Mouse (Mus musculus) cerebellum, adult 18-20 months (tissue): ENCODE results near the gene Six5.
"Not testable (repeated sequence)": the region's sequence is repeated elsewhere in the genome, so short reads cannot be mapped to it uniquely, and the experiment has no call there.

Experiments used
- DNase-seq, 2 experiments: peaks; one replicate each; pipeline ENCODE4 v3.0.0; 2021

Six5 gene

DNA sequence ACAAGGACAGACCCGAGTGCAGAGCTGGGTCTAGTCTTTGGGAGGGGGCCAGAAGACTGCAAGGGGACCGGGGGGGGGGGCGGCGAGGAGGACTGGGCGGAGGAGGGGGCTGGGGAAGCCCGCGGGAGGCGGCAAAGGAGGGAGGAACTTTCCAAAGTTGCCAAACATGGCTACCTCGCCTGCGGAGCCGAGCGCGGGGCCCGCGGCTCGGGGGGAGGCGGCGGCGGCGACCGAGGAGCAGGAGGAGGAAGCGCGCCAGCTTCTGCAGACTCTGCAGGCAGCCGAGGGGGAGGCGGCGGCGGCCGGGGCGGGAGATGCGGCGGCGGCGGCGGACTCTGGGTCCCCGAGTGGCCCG, at the start of gene Six5:
Six5 (plus strand) TSS at position 124 of the 355 bp plus-strand sequence.
- DNase-seq = no peak

GRCm38 (mm10) chr7:19044616-19045015, 49.8 kb upstream of the Six5 start:
- no peak for DNase-seq

DNA sequence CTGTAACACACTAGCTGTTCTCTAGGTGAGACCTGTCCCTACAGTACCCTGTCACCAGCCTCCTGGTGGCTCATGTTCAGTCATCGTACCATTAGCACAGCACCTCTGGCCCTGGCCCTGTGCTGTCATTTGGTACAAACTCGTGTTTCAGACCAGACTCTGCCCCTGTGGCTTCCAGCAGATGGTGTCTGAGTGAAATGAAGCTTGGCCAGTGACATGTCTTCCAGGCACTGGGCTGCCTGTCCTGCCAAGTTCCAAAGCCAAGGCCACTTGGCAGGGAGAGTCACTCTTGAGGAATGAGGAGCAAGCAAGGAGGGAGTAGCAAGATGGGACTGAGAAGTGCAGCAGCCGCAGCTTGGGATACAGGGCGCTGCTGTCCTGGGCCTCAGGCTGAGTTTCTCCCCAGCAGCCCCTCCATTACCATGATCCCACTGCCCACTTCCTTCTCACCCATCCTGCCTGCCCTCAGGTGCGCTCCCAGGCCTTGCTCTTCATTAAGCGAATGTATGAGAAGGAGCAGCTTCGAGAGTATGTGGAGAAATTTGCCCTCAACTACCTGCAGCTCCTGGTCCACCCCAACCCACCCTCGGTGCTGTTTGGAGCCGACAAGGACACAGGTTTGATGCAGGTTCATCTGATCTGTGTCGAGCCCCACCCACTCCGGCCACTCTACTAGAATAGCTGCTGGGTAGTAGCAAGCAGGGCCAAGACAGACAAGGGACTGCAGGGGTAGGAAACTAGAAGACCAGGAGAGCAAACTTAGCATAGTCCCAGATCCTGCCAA, 47.9 kb upstream of the Six5 start:
- DNase-seq = peak; percentile 73 to 83

GRCm38 (mm10) chr7:19048006-19048527, 46.3 kb upstream of the Six5 start:
- DNase-seq = no peak

- no peak for DNase-seq
Measured at GRCm38 (mm10) chr7:19049252-19049651, 45.1 kb upstream of the Six5 start.

GRCm38 (mm10) chr7:19050172-19050571, 44.2 kb upstream of the Six5 start:
- no peak for DNase-seq

- no peak for DNase-seq
Measured at GRCm38 (mm10) chr7:19051161-19051560, 43.2 kb upstream of the Six5 start.

GRCm38 (mm10) chr7:19052345-19053135, 41.9 kb upstream of the Six5 start:
- no peak for DNase-seq

DNA sequence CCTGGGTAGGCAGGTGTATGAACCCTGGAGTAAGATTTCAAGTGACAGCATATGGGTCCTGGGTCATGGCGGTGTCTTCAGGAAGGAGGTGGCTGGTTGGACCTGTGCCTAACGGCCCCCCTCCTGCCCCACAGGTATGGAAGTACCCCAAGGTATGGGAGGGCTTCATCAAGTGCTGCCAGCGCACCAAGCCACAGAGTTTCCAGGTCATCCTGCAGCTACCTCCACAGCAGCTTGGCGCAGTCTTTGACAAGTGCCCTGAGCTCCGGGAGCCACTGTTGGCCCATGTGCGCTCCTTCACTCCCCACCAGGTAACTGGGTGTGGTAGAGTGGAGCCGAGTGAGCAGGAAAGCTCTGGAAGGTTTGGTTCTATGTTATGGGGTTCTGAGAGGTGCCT, 41.3 kb upstream of the Six5 start:
- DNase-seq = no peak

GRCm38 (mm10) chr7:19054047-19054776, 40.2 kb upstream of the Six5 start, which contains the start of gene Rsph6a:
TSS of gene Rsph6a (plus strand) at chr7:19054690.
- DNase-seq = peak; percentile 43 to 55

- no peak for DNase-seq
Measured at GRCm38 (mm10) chr7:19054777-19055076, 39.7 kb upstream of the Six5 start.

GRCm38 (mm10) chr7:19055108-19055507, 39.3 kb upstream of the Six5 start:
- DNase-seq = no peak

GRCm38 (mm10) chr7:19057405-19057804, 37.0 kb upstream of the Six5 start:
- DNase-seq = no peak

DNA sequence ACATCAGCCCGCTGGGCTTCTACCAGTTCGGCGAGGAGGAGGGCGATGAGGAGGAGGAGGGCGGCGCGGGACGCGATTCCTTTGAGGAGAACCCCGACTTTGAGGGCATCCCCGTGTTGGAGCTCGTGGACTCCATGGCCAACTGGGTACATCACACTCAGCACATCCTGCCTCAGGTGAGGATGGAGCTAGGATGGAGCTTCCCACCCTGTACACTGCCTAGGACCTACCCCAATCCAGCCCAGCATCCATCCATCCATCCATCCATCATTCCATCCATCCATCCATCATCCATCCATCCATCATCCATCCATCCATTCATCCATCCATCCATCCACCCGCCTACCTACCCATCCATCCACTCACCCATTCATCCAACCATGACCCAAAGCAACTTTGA, 28.5 kb upstream of the Six5 start:
- no peak for DNase-seq

DNA sequence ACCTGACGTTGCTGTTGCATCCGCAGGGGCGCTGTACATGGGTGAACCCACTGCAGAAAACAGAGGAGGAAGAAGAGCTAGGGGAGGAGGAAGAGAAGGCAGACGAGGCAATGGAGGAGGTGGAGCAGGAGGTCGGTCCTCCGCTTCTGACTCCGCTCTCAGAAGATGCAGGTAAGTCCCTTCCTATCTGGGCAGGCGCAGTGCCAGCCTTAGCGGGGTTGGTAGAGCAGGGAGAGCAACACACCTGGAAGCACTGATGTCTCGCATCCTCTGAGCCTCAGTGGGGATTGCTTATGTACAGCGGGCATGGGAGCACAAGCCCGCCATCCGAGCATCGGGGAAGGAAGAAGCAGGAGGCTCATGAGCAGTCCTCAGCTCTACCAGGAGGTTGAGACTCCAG, 27.3 kb upstream of the Six5 start:
- no peak for DNase-seq

DNA sequence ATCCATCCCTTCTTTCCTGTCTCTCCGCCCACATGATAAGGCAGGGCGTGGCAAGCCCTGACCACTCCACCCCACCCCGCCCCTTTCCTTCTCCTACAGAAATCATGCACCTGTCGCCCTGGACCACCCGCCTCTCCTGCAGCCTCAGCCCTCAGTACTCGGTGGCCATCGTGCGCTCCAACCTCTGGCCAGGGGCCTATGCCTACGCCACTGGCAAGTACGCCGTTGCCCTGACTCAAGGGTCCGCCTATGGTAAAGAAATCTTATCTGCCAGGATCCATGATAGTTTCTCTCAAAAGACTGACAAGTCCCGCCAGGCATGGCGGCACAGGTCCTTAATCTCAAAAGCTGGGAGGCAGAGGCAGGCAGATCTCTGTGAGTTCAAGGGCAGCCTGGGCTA, 26.5 kb upstream of the Six5 start:
- no peak for DNase-seq

DNA sequence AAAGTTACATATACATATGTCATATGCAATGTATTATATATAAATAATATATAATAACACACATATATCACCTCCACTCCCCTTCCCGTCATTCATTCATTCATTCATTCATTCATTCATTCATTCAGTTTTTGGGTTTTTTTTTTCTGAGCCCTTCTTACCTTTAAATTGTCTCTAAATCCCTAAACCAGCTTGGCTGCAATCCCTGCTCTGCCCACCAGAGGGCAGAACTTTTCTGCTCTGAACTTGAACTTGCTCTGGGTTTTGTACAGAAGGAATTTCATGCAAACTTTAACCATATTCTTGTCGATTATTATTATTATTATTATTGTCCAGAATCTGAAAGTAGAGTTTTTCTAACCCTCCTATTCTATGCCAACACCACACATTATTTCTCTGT, 25.7 kb upstream of the Six5 start:
- peak; percentile 60 to 74 for DNase-seq

GRCm38 (mm10) chr7:19069500-19069899, 24.9 kb upstream of the Six5 start:
- DNase-seq = no peak

GRCm38 (mm10) chr7:19071024-19071423, 23.4 kb upstream of the Six5 start:
- DNase-seq = not testable (repeated sequence)

- DNase-seq = peak in 1 of 2 experiments; percentile 55
Measured at GRCm38 (mm10) chr7:19073504-19073903, 20.9 kb upstream of the Six5 start.

GRCm38 (mm10) chr7:19074494-19074893, 19.9 kb upstream of the Six5 start:
- DNase-seq = no peak

DNA sequence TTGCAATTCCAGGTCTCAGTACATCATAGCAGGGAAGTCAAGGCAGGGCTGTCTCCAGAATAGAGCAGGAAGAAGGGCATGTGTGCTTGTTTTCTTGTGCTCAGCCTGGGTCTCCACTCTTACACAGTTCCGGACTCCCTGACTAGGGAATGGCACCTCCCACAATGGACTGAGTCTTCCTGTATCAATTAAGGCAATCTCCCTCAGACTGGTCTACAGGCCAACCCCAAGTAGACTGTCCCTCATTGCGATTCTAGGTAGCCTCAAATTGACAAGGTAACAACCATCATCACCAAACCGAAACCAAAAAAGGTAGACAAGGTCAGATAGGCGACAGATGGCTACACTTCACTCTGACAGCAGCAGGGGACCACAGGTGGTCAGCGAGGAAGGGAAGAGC, 19.2 kb upstream of the Six5 start:
- DNase-seq = no peak
